Mouse (Mus musculus): ENCODE results near the gene Adat3.

DNA sequence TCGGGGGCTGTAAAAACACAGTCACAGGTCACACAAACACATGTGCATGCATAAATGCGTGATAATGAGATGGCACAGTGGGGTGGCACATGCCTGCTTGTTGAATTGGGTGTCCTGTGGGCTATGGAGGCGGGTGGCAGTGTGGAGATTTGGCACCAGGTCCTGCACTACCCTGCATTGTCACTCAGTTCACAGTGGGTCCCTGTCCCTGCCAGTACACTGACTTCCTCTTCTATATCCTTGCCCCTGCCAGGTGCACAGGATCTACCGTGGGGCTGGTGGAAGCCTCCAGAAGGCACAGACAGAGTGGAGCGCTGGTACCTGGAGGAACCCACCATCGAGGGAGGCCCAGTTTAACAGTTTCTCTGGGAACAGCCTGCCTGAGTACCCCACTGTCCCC is 11.7 kb downstream of the Adat3 start:
- TF ChIP-seq CTCF (IDR thresholded peaks at IDR 0.05; ENCODE audit: low read depth, low read length) = no peak
- TF ChIP-seq GATA1 (IDR thresholded peaks at IDR 0.05; ENCODE audit: borderline replicate concordance, low read length) = no peak
- no peak for TF ChIP-seq TAL1 (conservative IDR thresholded peaks at IDR 0.05; ENCODE audit: low read depth, low read length)
- TF ChIP-seq POLR2AphosphoS5 (IDR thresholded peaks at IDR 0.05; ENCODE audit: insufficient replicate concordance, low read depth, low read length) = no peak
